ENCODE assay signal across 21 mouse cellular contexts in the genomic region with DNA sequence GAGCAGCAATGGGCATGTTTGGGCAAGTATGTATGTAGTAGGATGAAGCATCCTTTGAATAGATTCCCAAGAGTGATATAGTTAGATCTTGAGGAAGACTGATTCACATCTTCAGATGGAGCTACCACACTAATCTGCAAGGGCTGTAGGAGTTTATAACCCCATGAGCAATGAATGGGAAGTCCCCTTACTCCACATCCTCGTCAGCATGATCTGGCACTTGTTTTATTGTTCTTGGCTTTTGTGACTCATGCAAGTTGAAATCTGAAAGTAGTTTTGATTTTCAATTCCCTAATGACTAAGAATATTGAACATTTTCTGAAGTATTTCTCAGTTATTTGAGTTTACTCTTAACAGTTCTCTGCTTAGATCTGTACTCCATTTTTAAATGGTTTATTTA.
"Had no signal": no experiment of that assay in that cellular context is flagged by ENCODE, and none has a peak within 500 bp of the region (broad histone marks: within the 10 kb centered on the region; RNA-seq: fewer than 3 reads in every experiment).

No protein-coding gene starts in this region.

- H3K27ac ChIP-seq: kidney, embryonic 15.5 days; left cerebral cortex, adult 2 months; limb, embryonic 12.5 days; limb, embryonic 15.5 days; liver, embryonic 14.5 days; macrophage; midbrain, embryonic 13.5 days; neural tube, embryonic 13.5 days had no signal

- H3K9ac ChIP-seq: kidney, embryonic 15.5 days; limb, embryonic 12.5 days; limb, embryonic 15.5 days; liver, embryonic 14.5 days; liver, postnatal 0 days; lung, embryonic 14.5 days; midbrain, embryonic 13.5 days; neural tube, embryonic 13.5 days had no signal

- H3K9me3 ChIP-seq: kidney, embryonic 15.5 days; limb, embryonic 12.5 days; limb, embryonic 15.5 days; midbrain, embryonic 13.5 days; neural tube, embryonic 13.5 days had no signal

- H3K36me3 ChIP-seq: kidney, embryonic 15.5 days; limb, embryonic 12.5 days; limb, embryonic 15.5 days; midbrain, embryonic 13.5 days; neural tube, embryonic 13.5 days had no signal

- ATAC-seq: liver, postnatal 0 days; lung, postnatal 0 days; midbrain, embryonic 13.5 days; midbrain, embryonic 16.5 days had no signal

- H3K4me2 ChIP-seq: kidney, embryonic 15.5 days; limb, embryonic 12.5 days; limb, embryonic 15.5 days; liver, embryonic 11.5 days; lung, embryonic 14.5 days; midbrain, embryonic 13.5 days; neural tube, embryonic 13.5 days had no signal

- H3K4me3 ChIP-seq: kidney, embryonic 15.5 days; left cerebral cortex, adult 2 months; limb, embryonic 12.5 days; limb, embryonic 15.5 days; midbrain, embryonic 13.5 days; myocyte; neural tube, embryonic 13.5 days had no signal

- H3K4me1 ChIP-seq: kidney, embryonic 15.5 days; limb, embryonic 12.5 days; limb, embryonic 15.5 days; midbrain, embryonic 13.5 days; neural tube, embryonic 13.5 days had no signal

- DNase-seq: kidney, postnatal 10 days; kidney, postnatal 36 days; layer of hippocampus, postnatal 36 days; left cerebral cortex, postnatal 4 days; liver, postnatal 0 days; lung, embryonic 14.5 days; thymus, adult 2 months; thymus, postnatal 14 days; thymus, postnatal 4 days had no signal

- H3K27me3 ChIP-seq: kidney, embryonic 15.5 days; limb, embryonic 12.5 days; limb, embryonic 15.5 days; midbrain, embryonic 13.5 days; neural tube, embryonic 13.5 days had no signal
